Mouse (Mus musculus): ENCODE measurements around the gene Usp9x.

- TF ChIP-seq USF2 (IDR thresholded peaks at IDR 0.05; ENCODE audit: borderline replicate concordance in 1 of 2, insufficient read depth in 1 of 2, low read depth in 1 of 2, low read length in 2 of 2) (no peak), E2F4 (IDR thresholded peaks at IDR 0.05; ENCODE audit: borderline replicate concordance, low read depth, low read length) (no peak), POLR2A (IDR thresholded peaks at IDR 0.05; ENCODE audit: control insufficient read depth in 1 of 2, insufficient read depth in 1 of 2, low read depth in 1 of 2, low read length in 2 of 2, poor library complexity in 1 of 2) (no peak), CTCF (IDR thresholded peaks at IDR 0.05 in 2 of 3, conservative IDR thresholded peaks at IDR 0.05 in 1 of 3; ENCODE audit: control insufficient read depth in 1 of 3, insufficient read depth in 1 of 3, low read depth in 2 of 3, low read length in 3 of 3, poor library complexity in 1 of 3, severe bottlenecking in 1 of 3) (no peak), GABPA (IDR thresholded peaks at IDR 0.05; ENCODE audit: low read depth, low read length) (no peak), TBP (IDR thresholded peaks at IDR 0.05; ENCODE audit: low read depth, low read length) (no peak), ZC3H11A (IDR thresholded peaks at IDR 0.05; ENCODE audit: low read depth, low read length) (no peak), MYC (IDR thresholded peaks at IDR 0.05; ENCODE audit: low read depth, low read length) (no peak), CHD1 (IDR thresholded peaks at IDR 0.05; ENCODE audit: low read depth, low read length) (no peak)
Measured at GRCm38 (mm10) chrX:13024539-13025202, 46.6 kb upstream of the Usp9x start.
